Comparison of ENCODE assay signal across 10 mouse cellular contexts in the genomic region with DNA sequence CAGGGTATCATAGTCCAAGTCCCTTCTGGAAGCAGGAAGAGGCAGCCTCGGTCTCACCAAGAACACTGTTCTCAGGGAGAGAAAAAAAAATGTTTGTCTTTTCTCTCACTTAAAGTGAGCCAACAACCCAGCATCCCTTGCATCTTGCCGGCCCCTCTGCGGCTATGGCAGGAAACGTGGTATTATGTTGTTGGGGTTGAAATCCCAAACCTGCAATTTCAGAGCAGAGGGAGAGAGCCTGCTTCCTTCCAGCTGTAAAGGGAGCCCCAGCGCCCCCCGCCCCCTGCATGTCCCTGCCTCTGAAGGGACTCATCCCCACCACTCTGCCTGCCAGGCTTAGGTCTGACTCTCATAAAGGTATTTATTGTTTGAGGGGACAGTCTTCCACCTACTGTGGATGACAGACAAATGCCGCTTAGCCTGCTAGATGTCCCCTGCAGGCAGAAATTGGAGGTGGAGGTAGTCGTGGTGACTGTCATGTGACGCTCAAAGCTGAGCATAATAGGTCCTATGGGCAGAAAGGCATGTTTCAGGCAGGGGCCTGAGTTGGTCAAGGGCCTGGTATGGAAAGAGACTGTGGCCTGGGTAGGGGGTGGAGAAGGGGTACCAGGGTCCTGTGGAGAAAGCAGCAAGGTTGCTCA. TPM values are rescaled to one million over a fixed set of nuclear protein-coding genes. Genes with fewer than 3 reads are reported as not detected.
DNase-seq lines count a peak whose midpoint lies in the region; ATAC-seq and TF ChIP-seq lines count a peak whose summit lies in the region.
"Had no signal": no experiment of that assay in that cellular context is flagged by ENCODE, and none has a peak within 500 bp of the region (broad histone marks: within the 10 kb centered on the region; RNA-seq: fewer than 3 reads in every experiment).

No protein-coding gene starts in this region.

- H3K4me2 ChIP-seq in heart, embryonic 16.5 days (ENCODE audit: low read depth, low read length): no peak overlapping the region
- no peak overlapping the region for H3K4me2 ChIP-seq in stomach, embryonic 14.5 days (replicated peaks; ENCODE audit: low read depth, low read length)
- H3K4me2 ChIP-seq in stomach, postnatal 0 days (replicated peaks; ENCODE audit: low read depth): no peak overlapping the region
- H3K4me2 ChIP-seq in limb, embryonic 14.5 days (replicated peaks; ENCODE audit: low read depth, low read length, severe bottlenecking): no peak overlapping the region
- H3K4me2 ChIP-seq: kidney, embryonic 15.5 days had no signal

- TF ChIP-seq CTCF in stomach, postnatal 0 days (IDR thresholded peaks at IDR 0.05; ENCODE audit: low read depth): no peak

- H3K4me3 ChIP-seq in heart, embryonic 16.5 days (ENCODE audit: low read length): no peak overlapping the region
- H3K4me3 ChIP-seq in stomach, embryonic 14.5 days (ENCODE audit: low read depth, low read length): no peak overlapping the region
- no peak overlapping the region for H3K4me3 ChIP-seq in stomach, postnatal 0 days (ENCODE audit: low read depth, low read length)
- H3K4me3 ChIP-seq in limb, embryonic 14.5 days (replicated peaks; ENCODE audit: low read length): no peak overlapping the region
- H3K4me3 ChIP-seq: kidney, embryonic 15.5 days had no signal

- H3K4me1 ChIP-seq in heart, embryonic 16.5 days (ENCODE audit: control insufficient read depth, insufficient read depth, low read length): 0 out of 2 replicates have a peak, but pooled peaks cover 3% of the 10 kb centered on the region
- H3K4me1 ChIP-seq in stomach, embryonic 14.5 days (ENCODE audit: control insufficient read depth, insufficient read depth, low read length): peaks cover 6% of the 10 kb centered on the region; the same call in 1 of the 2 replicates
- no peaks in the 10 kb centered on the region for H3K4me1 ChIP-seq in stomach, postnatal 0 days (replicated peaks; ENCODE audit: control insufficient read depth, insufficient read depth)
- peaks cover 15% of the 10 kb centered on the region for H3K4me1 ChIP-seq in limb, embryonic 14.5 days (ENCODE audit: control insufficient read depth, insufficient read depth, low read length)

- TF ChIP-seq EP300 in stomach, postnatal 0 days (optimal IDR thresholded peaks at IDR 0.05): no peak

- no peaks in the 10 kb centered on the region for H3K9me3 ChIP-seq in heart, embryonic 16.5 days (replicated peaks; ENCODE audit: control insufficient read depth, low read length)
- no peaks in the 10 kb centered on the region for H3K9me3 ChIP-seq in stomach, embryonic 14.5 days (ENCODE audit: control insufficient read depth, low read depth, low read length)
- H3K9me3 ChIP-seq in stomach, postnatal 0 days (ENCODE audit: control insufficient read depth, low read length): no peaks in the 10 kb centered on the region
- no peaks in the 10 kb centered on the region for H3K9me3 ChIP-seq in limb, embryonic 14.5 days (ENCODE audit: control insufficient read depth, low read length)
- H3K9me3 ChIP-seq: kidney, embryonic 15.5 days had no signal

- H3K27ac ChIP-seq in heart, embryonic 16.5 days (ENCODE audit: low read length): peak overlapping the region; percentile 17; the same call in 1 of the 2 replicates
- peak overlapping the region; percentile 41; the same call in 1 of the 2 replicates for H3K27ac ChIP-seq in stomach, embryonic 14.5 days (ENCODE audit: low read length)
- no peak overlapping the region for H3K27ac ChIP-seq in stomach, postnatal 0 days (replicated peaks)
- 0 out of 2 replicates have a peak overlapping the region, but pooled peaks have one; percentile 9 for H3K27ac ChIP-seq in limb, embryonic 14.5 days (replicated peaks; ENCODE audit: low read depth, low read length)
- H3K27ac ChIP-seq: kidney, embryonic 15.5 days had no signal

- ATAC-seq in heart, embryonic 16.5 days (replicated peaks; ENCODE audit: extremely low read depth, insufficient read depth, low FRiP score): peak; percentile 11; the same call in 1 of the 2 replicates
- no peak for ATAC-seq in stomach, embryonic 14.5 days (ENCODE audit: insufficient number of reproducible peaks, insufficient read depth, low FRiP score, low read depth)
- no peak for ATAC-seq in stomach, postnatal 0 days (ENCODE audit: low FRiP score, low TSS enrichment)
- peak; percentile 31; the same call in 1 of the 2 replicates for ATAC-seq in limb, embryonic 14.5 days (ENCODE audit: low FRiP score, low read depth)

- whole genome bisulfite sequencing in heart, embryonic 16.5 days: 60% methylated on average over 9 of the region's 9 CpGs
- 54% methylated on average over 9 of the region's 9 CpGs for WGBS in stomach, embryonic 14.5 days
- 51% methylated on average over 9 of the region's 9 CpGs for WGBS in stomach, postnatal 0 days
- WGBS in limb, embryonic 14.5 days: 46% methylated on average over 9 of the region's 9 CpGs

- H3K36me3 ChIP-seq in heart, embryonic 16.5 days (ENCODE audit: control insufficient read depth, insufficient read depth): no peaks in the 10 kb centered on the region
- no peaks in the 10 kb centered on the region; the same call in 1 of the 2 replicates for H3K36me3 ChIP-seq in stomach, embryonic 14.5 days (ENCODE audit: control insufficient read depth, insufficient read depth, low read length)
- H3K36me3 ChIP-seq in stomach, postnatal 0 days (ENCODE audit: control insufficient read depth, insufficient read depth, low read length): no peaks in the 10 kb centered on the region
- H3K36me3 ChIP-seq in limb, embryonic 14.5 days (ENCODE audit: control insufficient read depth, insufficient read depth, low read length): peaks cover 10% of the 10 kb centered on the region

- no peak for DNase-seq in heart, postnatal 4 days
- DNase-seq in stomach, postnatal 0 days (ENCODE audit: low spot score): no peak
- no peak for DNase-seq in limb, embryonic 14.5 days (ENCODE audit: low spot score)
- no peak for DNase-seq in right cerebral cortex, postnatal 14 days
- no peak for DNase-seq in right cerebral cortex, adult 18-20 months
- DNase-seq in urinary bladder, postnatal 36 days (ENCODE audit: low spot score in 2 of 2): no peak
- DNase-seq: lung, adult 18-20 months had no signal

- H3K9ac ChIP-seq in heart, embryonic 16.5 days (ENCODE audit: low read length): no peak overlapping the region
- H3K9ac ChIP-seq in stomach, embryonic 14.5 days (replicated peaks; ENCODE audit: low read depth, low read length): no peak overlapping the region
- H3K9ac ChIP-seq in stomach, postnatal 0 days (ENCODE audit: low read length): no peak overlapping the region
- H3K9ac ChIP-seq in limb, embryonic 14.5 days (ENCODE audit: low read depth, low read length, severe bottlenecking): no peak overlapping the region
- H3K9ac ChIP-seq: kidney, embryonic 15.5 days had no signal

- no peak for TF ChIP-seq POLR2A in limb, embryonic 14.5 days (IDR thresholded peaks at IDR 0.05; ENCODE audit: borderline replicate concordance, extremely low read depth, insufficient read depth, insufficient read length)

- H3K27me3 ChIP-seq in heart, embryonic 16.5 days (ENCODE audit: control insufficient read depth, insufficient read depth, low read length): no peaks in the 10 kb centered on the region
- no peaks in the 10 kb centered on the region for H3K27me3 ChIP-seq in stomach, embryonic 14.5 days (ENCODE audit: control insufficient read depth, insufficient read depth, low read length)
- no peaks in the 10 kb centered on the region for H3K27me3 ChIP-seq in stomach, postnatal 0 days (ENCODE audit: control insufficient read depth, insufficient read depth, low read length)
- no peaks in the 10 kb centered on the region for H3K27me3 ChIP-seq in limb, embryonic 14.5 days (ENCODE audit: control insufficient read depth, insufficient read depth, low read length)
- H3K27me3 ChIP-seq: kidney, embryonic 15.5 days had no signal

RNA-seq across cellular contexts. Expression of gene Hvcn1, which starts 28.7 kb away (rescaled TPM):
- 3.8 and 5.7 TPM in 2 replicates for polyA plus RNA-seq in heart, embryonic 16.5 days (2015; fragmentation: Nextera tagmentation; extraction: Ambion mirVana)
- 1 to 10 TPM; 1.9 to 2.0 TPM for total RNA-seq in heart, postnatal 4 days (2021)
- polyA plus RNA-seq in stomach, embryonic 14.5 days (2014; fragmentation: Nextera tagmentation; extraction: Ambion mirVana): 6.2 and 6.3 TPM in 2 replicates
- 2.8 and 3.1 TPM in 2 replicates for polyA plus RNA-seq in stomach, postnatal 0 days (2015; fragmentation: Nextera tagmentation; extraction: Ambion mirVana)
- polyA plus RNA-seq in limb, embryonic 14.5 days (2012; rRNA removed): 9.6 and 10.4 TPM in 2 replicates
- polyA plus RNA-seq in limb, embryonic 14.5 days (2014; fragmentation: Nextera tagmentation; extraction: Ambion mirVana): 8.6 and 8.9 TPM in 2 replicates

RNA-seq across cellular contexts. Expression of gene Tctn1, which starts 28.9 kb away (rescaled TPM):
- polyA plus RNA-seq in heart, embryonic 16.5 days (2015; fragmentation: Nextera tagmentation; extraction: Ambion mirVana): 2.9 and 3.2 TPM in 2 replicates
- 1 to 10 TPM; 6.0 to 6.1 TPM for total RNA-seq in heart, postnatal 4 days (2021)
- 6.5 and 8.2 TPM in 2 replicates for polyA plus RNA-seq in stomach, embryonic 14.5 days (2014; fragmentation: Nextera tagmentation; extraction: Ambion mirVana)
- polyA plus RNA-seq in stomach, postnatal 0 days (2015; fragmentation: Nextera tagmentation; extraction: Ambion mirVana): 2.3 TPM in 2 replicates
- polyA plus RNA-seq in limb, embryonic 14.5 days (2012; rRNA removed): 28.3 and 38.3 TPM in 2 replicates
- polyA plus RNA-seq in limb, embryonic 14.5 days (2014; fragmentation: Nextera tagmentation; extraction: Ambion mirVana): 5.5 TPM in 2 replicates

RNA-seq across cellular contexts. Expression of gene Pptc7, which starts 48.8 kb away (rescaled TPM):
- polyA plus RNA-seq in heart, embryonic 16.5 days (2015; fragmentation: Nextera tagmentation; extraction: Ambion mirVana): 15.0 and 15.5 TPM in 2 replicates
- total RNA-seq in heart, postnatal 4 days (2021): 10 to 100 TPM; 44.0 to 47.2 TPM
- polyA plus RNA-seq in stomach, embryonic 14.5 days (2014; fragmentation: Nextera tagmentation; extraction: Ambion mirVana): 11.3 and 11.8 TPM in 2 replicates
- 7.8 and 8.2 TPM in 2 replicates for polyA plus RNA-seq in stomach, postnatal 0 days (2015; fragmentation: Nextera tagmentation; extraction: Ambion mirVana)
- 11.5 and 13.7 TPM in 2 replicates for polyA plus RNA-seq in limb, embryonic 14.5 days (2012; rRNA removed)
- polyA plus RNA-seq in limb, embryonic 14.5 days (2014; fragmentation: Nextera tagmentation; extraction: Ambion mirVana): 7.6 and 8.9 TPM in 2 replicates

Comparison
In these comparisons a context has a peak if more than half of its experiments do, and no peak if none do; other contexts are left out.
1. ATAC-seq: peak in heart, embryonic 16.5 days (single experiment) and limb, embryonic 14.5 days (single experiment); none in stomach, embryonic 14.5 days (single experiment) and stomach, postnatal 0 days (single experiment).